Mouse (Mus musculus) stomach, postnatal 0 days (tissue): ENCODE results near the gene A730061H03Rik. TPM values are rescaled to one million over a fixed set of nuclear protein-coding genes. Genes with fewer than 3 reads are reported as not detected.

Source experiments
- ATAC-seq: fragments of 200-750 bp; cut with Nextera tagmentation; 2 replicates; pipeline ENCODE4 v1.8.0; 2017; ENCODE audit not compliant: low FRiP score, low TSS enrichment
- DNase-seq: peaks from one replicate; pipeline ENCODE4 v3.0.0-alpha.2; 2016; ENCODE audit warnings: low spot score
- H3K27ac ChIP-seq: fragments of 300-500 bp; sonication (generic); replicated peaks from 2 replicates; pipeline ENCODE4 v1.5.1; 2014; ENCODE audit warnings: mild to moderate bottlenecking, control low read depth
- H3K27me3 ChIP-seq: fragments of 300-500 bp; sonication (generic); 2 replicates; pipeline ENCODE4 v1.6.1; 2014; ENCODE audit warnings: low read length; ENCODE audit not compliant: control insufficient read depth, insufficient read depth
- H3K36me3 ChIP-seq: fragments of 300-500 bp; sonication (generic); 2 replicates; pipeline ENCODE4 v1.6.1; 2014; ENCODE audit warnings: low read length, mixed read lengths; ENCODE audit not compliant: control insufficient read depth, insufficient read depth
- H3K4me1 ChIP-seq: fragments of 300-500 bp; sonication (generic); replicated peaks from 2 replicates; pipeline ENCODE4 v1.6.1; 2014; ENCODE audit warnings: antibody characterized with exemption; ENCODE audit not compliant: control insufficient read depth, insufficient read depth
- H3K4me2 ChIP-seq: fragments of 300-500 bp; sonication (generic); replicated peaks from 2 replicates; pipeline ENCODE4 v1.6.1; 2014; ENCODE audit warnings: low read depth, mild to moderate bottlenecking, control low read depth, moderate library complexity
- H3K4me3 ChIP-seq: fragments of 300-500 bp; sonication (generic); 2 replicates; pipeline ENCODE4 v1.5.1; 2014; ENCODE audit warnings: low read depth, low read length, control low read depth
- H3K9ac ChIP-seq: fragments of 300-500 bp; sonication (generic); 2 replicates; pipeline ENCODE4 v1.6.1; 2014; ENCODE audit warnings: mild to moderate bottlenecking, low read length, control low read depth, mixed read lengths
- H3K9me3 ChIP-seq: fragments of 300-500 bp; sonication (generic); 2 replicates; pipeline ENCODE4 v1.6.1; 2016; ENCODE audit warnings: low read length; ENCODE audit not compliant: control insufficient read depth
- CTCF ChIP-seq: IDR thresholded peaks from 2 replicates; pipeline ENCODE4 v1.5.1; 2016; ENCODE audit warnings: antibody characterized with exemption, low read depth, mild to moderate bottlenecking, moderate library complexity
- EP300 ChIP-seq: optimal IDR thresholded peaks from 2 replicates; pipeline ENCODE3; 2016; ENCODE audit warnings: antibody characterized with exemption
- WGBS: fragments of 180-500 bp; shearing (Covaris S2); extraction: QIAGEN DNeasy Blood & Tissue Kit; methylation state at CpG from one replicate; pipeline ENCODE4 v1.1.7; 2014; 5-methylcytosine and 5-hydroxymethylcytosine counted together
- polyA plus RNA-seq: library from polyadenylated mRNA; unstranded; fragments of >200 nt; fragmentation: Nextera tagmentation; extraction: Ambion mirVana; gene quantifications from 2 replicates; pipeline ENCODE4 v1.2.1, GENCODE M21; 2015

A730061H03Rik gene
- polyA plus RNA-seq, 1 experiment from 2014 or later = 0.93 TPM

GRCm38 (mm10) chr14:55551794-55552193 lies 8.4 kb downstream of the A730061H03Rik start:
- ATAC-seq (no peak), DNase-seq (no peak)
- H3K9ac ChIP-seq = no peak overlapping the region
- peaks cover 15% of the 10 kb centered on the region for H3K36me3 ChIP-seq
- H3K9me3 ChIP-seq = no peaks in the 10 kb centered on the region
- H3K4me3 ChIP-seq = no peak overlapping the region
- no peaks in the 10 kb centered on the region for H3K4me1 ChIP-seq
- TF ChIP-seq EP300 = no peak
- TF ChIP-seq CTCF = no peak
- no peaks in the 10 kb centered on the region for H3K27me3 ChIP-seq
- WGBS = 93% methylated on average over 8 of the region's 8 CpGs
- H3K4me2 ChIP-seq = no peak overlapping the region
- no peak overlapping the region for H3K27ac ChIP-seq

GRCm38 (mm10) chr14:55551347-55551746 lies 8.9 kb downstream of the A730061H03Rik start:
- H3K9ac ChIP-seq = no peak overlapping the region
- WGBS = 68% methylated on average over 5 of the region's 5 CpGs
- no peak for ATAC-seq

GRCm38 (mm10) chr14:55550191-55550590 lies 10.0 kb downstream of the A730061H03Rik start:
- Histone ChIP-seq H3K4me2 (no peak overlapping the region), H3K27me3 (no peaks in the 10 kb centered on the region), H3K27ac (no peak overlapping the region), H3K36me3 (peaks cover 21% of the 10 kb centered on the region), H3K9ac (no peak overlapping the region), H3K4me1 (no peaks in the 10 kb centered on the region), H3K9me3 (no peaks in the 10 kb centered on the region), H3K4me3 (no peak overlapping the region)
- WGBS = 78% methylated on average over 6 of the region's 6 CpGs
- DNase-seq (no peak), ATAC-seq (no peak)
- TF ChIP-seq EP300 (no peak), CTCF (no peak)

More at GRCm38 (mm10) chr14:55551347-55551746, 8.9 kb downstream of the A730061H03Rik start:
- no peak overlapping the region for H3K4me2 ChIP-seq
- no peak for DNase-seq
- H3K4me1 ChIP-seq = no peaks in the 10 kb centered on the region
- no peaks in the 10 kb centered on the region for H3K27me3 ChIP-seq
- no peak overlapping the region for H3K4me3 ChIP-seq
- no peak overlapping the region for H3K27ac ChIP-seq
- peaks cover 15% of the 10 kb centered on the region for H3K36me3 ChIP-seq
- TF ChIP-seq EP300 (no peak), CTCF (no peak)
- H3K9me3 ChIP-seq = no peaks in the 10 kb centered on the region

- DNase-seq (no peak), ATAC-seq (no peak)
- H3K27ac ChIP-seq = no peak overlapping the region
- WGBS = 77% methylated on average over 9 of the region's 9 CpGs
- no peak overlapping the region for H3K9ac ChIP-seq
- peaks cover 37% of the 10 kb centered on the region for H3K36me3 ChIP-seq
- TF ChIP-seq EP300 = no peak
- no peak for TF ChIP-seq CTCF
- H3K9me3 ChIP-seq = no peaks in the 10 kb centered on the region
- no peak overlapping the region for H3K4me3 ChIP-seq
- H3K4me1 ChIP-seq = peaks cover 2% of the 10 kb centered on the region; the same call in 1 of the 2 replicates
- no peaks in the 10 kb centered on the region for H3K27me3 ChIP-seq
- no peak overlapping the region for H3K4me2 ChIP-seq
These were observed 15.9 kb downstream of the A730061H03Rik start for GRCm38 (mm10) chr14:55544334-55544733.

- no peak for TF ChIP-seq EP300
- TF ChIP-seq CTCF = no peak
- no peak overlapping the region for H3K4me3 ChIP-seq
- peaks cover 22% of the 10 kb centered on the region for H3K36me3 ChIP-seq
- no peaks in the 10 kb centered on the region for H3K9me3 ChIP-seq
- H3K4me2 ChIP-seq = no peak overlapping the region
- DNase-seq (no peak), ATAC-seq (no peak)
- peaks cover 2% of the 10 kb centered on the region; the same call in 1 of the 2 replicates for H3K4me1 ChIP-seq
- no peaks in the 10 kb centered on the region for H3K27me3 ChIP-seq
- H3K27ac ChIP-seq = no peak overlapping the region
- 94% methylated on average over 12 of the region's 12 CpGs for WGBS
- H3K9ac ChIP-seq = no peak overlapping the region
These were observed 17.9 kb downstream of the A730061H03Rik start for GRCm38 (mm10) chr14:55542268-55542667.

GRCm38 (mm10) chr14:55540787-55541321 lies 19.4 kb downstream of the A730061H03Rik start:
- peak overlapping the region; percentile 72 for H3K9ac ChIP-seq
- peak overlapping the region; percentile 87 for H3K4me2 ChIP-seq
- 2% methylated on average over 10 of the region's 10 CpGs for WGBS
- peaks cover 20% of the 10 kb centered on the region for H3K36me3 ChIP-seq
- H3K9me3 ChIP-seq = no peaks in the 10 kb centered on the region
- peak overlapping the region; percentile 64 for H3K4me3 ChIP-seq
- no peak for TF ChIP-seq CTCF
- no peak for TF ChIP-seq EP300
- H3K27me3 ChIP-seq = no peaks in the 10 kb centered on the region
- peak overlapping the region; percentile 92 for H3K27ac ChIP-seq
- H3K4me1 ChIP-seq = peaks cover 2% of the 10 kb centered on the region; the same call in 1 of the 2 replicates
- ATAC-seq (peak; percentile 59), DNase-seq (peak; percentile 84)
